Mouse (Mus musculus): ENCODE data around the gene Alms1.

The Alms1 gene

DNA sequence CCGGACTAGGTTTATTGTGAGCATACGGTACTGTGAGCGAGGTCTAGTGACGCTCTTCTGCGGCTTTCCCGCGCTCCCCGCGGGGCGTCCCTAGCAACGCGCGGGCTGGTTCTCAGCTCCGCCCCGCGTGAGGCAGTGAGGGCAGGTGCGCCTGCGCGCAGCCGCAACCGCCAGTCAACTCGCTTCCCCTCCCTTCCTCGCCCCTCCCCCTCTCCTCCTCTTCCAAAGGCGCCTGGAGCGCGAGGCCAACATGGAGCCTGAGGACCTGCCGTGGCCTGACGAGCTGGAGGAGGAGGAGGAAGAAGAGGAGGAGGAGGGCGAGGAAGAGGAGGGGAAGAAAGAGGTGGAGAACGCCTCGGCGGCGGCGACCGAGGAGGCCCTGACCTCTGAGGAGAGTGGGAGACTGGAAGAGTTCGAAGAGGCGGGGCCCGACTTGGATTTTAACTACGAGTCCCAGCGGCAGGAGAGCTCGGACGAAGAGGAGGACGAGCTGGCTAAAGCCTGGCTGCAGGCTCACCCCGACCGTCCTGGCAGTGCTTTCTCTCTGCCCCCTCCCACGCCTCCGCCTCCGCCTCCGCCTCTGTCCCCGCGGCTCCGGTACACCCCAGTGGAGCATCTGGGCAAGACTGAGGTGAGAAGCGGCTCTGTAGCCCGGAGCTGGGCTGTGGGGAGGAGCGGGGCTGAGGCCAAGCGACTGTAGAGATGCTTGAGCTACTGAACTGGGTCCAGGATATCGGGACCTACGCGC is at the start of gene Alms1:
Gene Alms1 (plus strand): TSS at position 136 of the 748 bp plus-strand sequence.
- POLR2A ChIA-PET = interaction anchor here (0.6 to 4.8 kb wide), 53 partner anchors 9 to 1201 kb away, joined by 3 to 36 read pairs (median 4); partner anchors contain the start of genes Cct7 (in 3 of the 4), Pradc1 (in 3 of the 4), Nat8f1 (in 2 of the 4) and Dusp11 (in 1 of the 4)
- CTCF ChIA-PET = interaction anchor here (0.6 to 2.1 kb wide), 31 partner anchors 13 to 1733 kb away, joined by 3 to 8 read pairs (median 3); partner anchors contain the start of genes Nat8f1 (in 2 of the 4), Egr4 (in 1 of the 4) and Spr (in 1 of the 4)

DNA sequence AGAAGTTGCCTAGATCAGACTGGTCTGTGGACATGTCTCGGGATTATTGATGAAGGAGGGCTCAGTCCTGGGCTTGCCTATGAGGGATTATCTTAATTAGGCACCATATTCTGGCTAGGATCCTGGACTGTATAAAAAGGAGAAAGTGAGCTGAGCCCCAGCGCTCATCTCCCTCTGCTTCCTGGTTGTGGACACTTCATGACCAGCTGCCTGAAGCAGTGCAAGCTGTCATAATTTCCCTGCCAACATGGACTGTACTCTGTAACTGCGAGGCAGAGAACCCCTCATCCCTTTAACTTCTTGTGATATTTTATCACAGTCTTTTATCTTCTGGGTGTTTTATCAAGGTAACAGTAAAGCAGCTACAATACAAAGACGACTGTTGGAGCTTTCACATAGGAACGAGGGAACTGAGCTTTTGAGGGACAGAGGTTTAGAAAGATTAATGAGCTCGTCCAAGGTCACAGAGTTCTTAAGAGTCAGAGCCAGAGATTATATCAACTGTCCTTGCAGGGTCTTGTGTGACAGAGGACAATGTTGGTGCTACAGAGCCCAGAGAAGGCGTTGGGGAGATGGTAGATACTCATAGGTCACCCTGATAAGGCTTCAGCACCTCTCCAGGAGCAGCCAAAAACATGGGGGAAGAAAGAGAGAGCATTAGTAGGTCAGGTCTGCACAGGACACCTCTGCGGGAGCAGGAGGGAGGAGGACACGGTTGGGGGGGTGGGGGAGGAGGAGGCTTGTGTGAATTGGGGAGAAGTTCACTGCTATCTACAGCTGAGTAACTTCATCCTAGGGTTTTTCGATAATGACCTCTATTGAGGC is 43.8 kb upstream of the Alms1 start:
- POLR2A ChIA-PET = interaction anchor here in 1 of 4 experiments (0.8 kb wide), 1 partner anchor 21 kb away, joined by 3 read pairs; no protein-coding TSS in a partner anchor
- CTCF ChIA-PET = interaction anchor here in 2 of 4 experiments (1.1 to 1.4 kb wide), 2 partner anchors 33 to 393 kb away, joined by 3 to 4 read pairs; no protein-coding TSS in a partner anchor

DNA sequence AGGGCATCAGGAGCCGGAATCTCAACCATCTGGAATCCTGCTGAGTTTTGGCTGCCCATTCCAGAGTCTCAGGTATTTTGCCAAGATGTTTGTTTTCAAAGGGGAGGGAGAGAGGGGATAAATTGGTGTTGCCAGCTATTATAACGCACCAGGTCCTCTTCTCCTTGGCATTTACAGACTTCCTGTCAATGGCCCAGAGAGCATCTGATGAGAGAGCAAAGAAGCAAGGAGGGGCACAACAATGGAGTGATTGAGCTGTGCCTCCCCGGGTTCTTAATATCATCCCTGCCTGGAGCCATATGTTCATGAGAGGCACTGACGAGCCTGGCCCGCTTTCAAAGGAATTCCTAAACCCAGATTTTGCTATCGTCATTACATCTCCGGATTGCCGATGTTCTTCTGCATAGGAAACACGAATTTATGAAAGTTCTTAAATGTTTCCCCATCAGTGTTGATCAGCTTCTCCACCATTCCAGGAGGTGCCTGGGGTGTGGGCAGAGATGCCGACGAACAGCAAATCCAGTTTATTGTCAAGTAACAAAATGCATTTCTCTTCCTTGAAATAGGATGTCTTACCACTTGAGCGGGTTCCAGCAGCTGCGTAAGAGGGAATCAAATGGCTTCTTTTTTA is 43.0 kb upstream of the Alms1 start:
- CTCF ChIA-PET = no interaction called here
- POLR2A ChIA-PET = interaction anchor here in 2 of 4 experiments (0.5 to 0.8 kb wide), 4 partner anchors 21 to 1695 kb away, joined by 3 to 10 read pairs (median 5); no protein-coding TSS in a partner anchor

DNA sequence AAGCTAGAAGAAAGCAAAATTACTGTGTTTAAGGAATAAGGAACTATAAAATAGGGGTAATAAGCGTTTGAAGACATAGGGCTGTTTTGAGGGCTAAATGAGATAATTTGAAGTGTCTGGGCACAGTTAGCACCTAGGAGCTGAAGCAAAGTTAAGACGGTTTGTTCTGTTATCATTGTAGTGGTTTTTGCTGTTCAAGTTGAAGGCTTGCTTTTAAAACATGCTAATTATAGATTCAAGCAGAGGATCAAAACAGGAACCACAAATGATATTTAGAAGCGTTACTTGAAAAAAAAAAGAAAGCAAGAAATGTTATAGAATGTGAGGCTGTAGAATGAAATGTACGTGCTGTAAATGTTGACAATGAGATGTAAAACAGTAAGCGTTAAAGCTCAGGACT is 39.7 kb upstream of the Alms1 start:
- ChIA-PET POLR2A (no interaction called here), CTCF (interaction anchor here in 2 of 4 experiments (0.6 kb wide), 2 partner anchors 11 to 193 kb away, joined by 3 read pairs; no protein-coding TSS in a partner anchor)

DNA sequence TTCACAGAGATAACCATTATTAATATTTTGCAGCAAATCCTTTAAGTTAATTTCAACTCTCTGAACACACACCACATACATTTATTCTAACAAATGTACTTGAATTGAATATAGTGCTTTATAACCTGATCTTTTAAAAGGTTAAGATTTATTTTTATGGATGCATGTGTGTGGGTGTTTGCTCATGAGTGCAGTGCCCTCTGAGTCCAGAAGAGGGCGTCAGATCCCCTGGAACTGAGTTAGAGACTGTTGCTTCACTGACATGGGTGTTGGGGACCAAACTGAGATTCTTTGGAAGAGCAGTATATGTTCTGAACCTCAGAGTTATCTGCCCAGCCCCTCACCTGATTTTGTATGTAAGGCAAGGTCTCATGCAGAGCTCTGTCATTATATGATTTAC is 25.0 kb upstream of the Alms1 start:
- ChIA-PET POLR2A (no interaction called here), CTCF (interaction anchor here in 1 of 4 experiments (0.7 kb wide), 1 partner anchor 11 kb away, joined by 3 read pairs; no protein-coding TSS in a partner anchor)

DNA sequence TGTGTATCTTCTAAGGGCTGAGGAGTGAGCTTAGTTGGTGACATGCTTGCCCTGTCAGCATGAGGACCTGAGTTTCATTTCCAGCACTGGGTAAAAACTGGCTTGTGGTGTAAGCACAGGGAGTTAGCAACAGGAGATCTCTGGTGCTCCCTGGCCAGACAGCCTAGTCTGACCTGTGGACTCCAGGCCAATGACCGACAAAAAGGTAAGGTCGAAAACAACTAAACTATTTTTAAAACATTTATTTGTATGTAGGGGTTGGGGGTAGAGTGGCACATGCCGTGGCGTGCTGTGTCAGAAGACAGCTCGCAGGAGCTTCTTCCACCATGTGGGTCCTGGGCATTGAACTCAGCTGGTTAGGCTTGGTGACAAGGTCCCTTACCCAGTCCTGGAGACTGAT is 14.5 kb upstream of the Alms1 start:
- ChIA-PET CTCF (interaction anchor here in 2 of 4 experiments (0.6 to 1.7 kb wide), 3 partner anchors 108 to 337 kb away, joined by 3 to 4 read pairs (median 3); no protein-coding TSS in a partner anchor), POLR2A (no interaction called here)

DNA sequence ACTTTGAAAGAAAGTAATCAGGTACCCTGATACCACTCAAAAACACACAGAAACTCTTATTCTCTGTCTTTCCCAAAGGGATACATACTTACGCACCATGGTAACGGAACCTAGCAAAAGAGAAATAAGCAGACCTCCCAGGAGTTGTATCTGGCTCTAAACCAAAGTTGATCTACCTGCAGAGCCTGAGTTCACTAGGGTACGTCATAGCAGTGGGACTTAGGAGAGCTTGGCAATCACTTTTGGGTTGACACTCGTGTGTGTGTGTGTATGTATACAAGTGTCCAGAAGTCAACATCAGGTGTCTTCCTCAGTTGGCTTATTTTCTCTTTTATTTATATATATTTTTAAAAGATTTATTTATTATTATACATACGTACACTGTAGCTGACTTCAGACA is 5.6 kb upstream of the Alms1 start:
- ChIA-PET CTCF (interaction anchor here in 1 of 4 experiments (0.6 kb wide), 1 partner anchor 444 kb away, joined by 6 read pairs; no protein-coding TSS in a partner anchor), POLR2A (no interaction called here)

DNA sequence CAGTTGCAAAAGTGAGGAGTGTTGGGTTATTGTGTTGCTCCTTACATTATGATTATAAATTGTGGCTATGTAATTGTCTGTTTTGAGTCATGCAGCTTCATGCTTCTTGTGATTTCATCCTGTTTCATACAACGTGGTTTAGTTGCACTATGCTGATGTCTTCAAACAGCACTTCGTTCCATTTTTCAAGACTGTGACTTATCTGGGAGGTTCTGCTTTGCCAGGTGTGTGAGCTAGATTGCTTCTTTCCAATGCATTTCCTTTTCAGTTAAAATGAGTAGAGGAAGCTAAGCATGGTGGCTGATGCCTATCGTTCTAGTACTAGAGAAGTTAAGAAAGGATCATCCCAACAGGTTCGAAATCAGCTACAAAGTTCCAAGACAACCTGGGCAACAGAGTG is 2.7 kb upstream of the Alms1 start:
- CTCF ChIA-PET = no interaction called here
- POLR2A ChIA-PET = interaction anchor here in 1 of 4 experiments (1.7 kb wide), 1 partner anchor 133 kb away, joined by 3 read pairs; the partner anchor contains the start of genes Cct7 and Pradc1

DNA sequence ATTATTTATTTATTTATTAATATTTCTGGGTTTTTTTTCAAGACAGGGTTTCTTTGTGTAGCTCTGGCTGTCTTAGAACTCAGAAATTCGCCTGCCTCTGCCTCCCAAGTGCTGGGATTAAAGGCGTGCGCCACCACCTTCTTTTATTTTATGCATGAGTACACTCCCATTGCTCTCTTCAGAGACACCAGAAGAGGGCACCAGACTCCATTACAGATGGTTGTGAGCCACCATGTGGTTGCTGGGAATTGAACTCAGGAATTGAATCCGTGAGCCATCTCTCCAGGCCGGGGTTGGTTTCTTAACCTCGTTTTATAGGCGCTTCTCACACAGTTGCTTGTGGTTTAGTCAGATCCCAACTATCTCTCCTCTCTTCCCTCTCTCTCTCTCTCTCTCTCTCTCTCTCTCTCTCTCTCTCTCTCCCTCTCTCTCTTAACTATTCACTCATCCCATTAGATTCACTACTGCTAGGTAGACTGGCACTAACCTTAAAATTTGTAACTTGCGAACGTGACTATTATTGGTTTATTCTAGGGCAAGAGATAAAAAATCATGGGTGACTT is 445 bp upstream of the Alms1 start:
- CTCF ChIA-PET = interaction anchor here (0.6 to 2.1 kb wide), 17 partner anchors 13 to 1363 kb away, joined by 3 to 13 read pairs (median 4); partner anchors contain the start of genes Nat8f1 (in 2 of the 4), Egr4 (in 1 of the 4) and Spr (in 1 of the 4)
- POLR2A ChIA-PET = interaction anchor here in 3 of 4 experiments (0.6 to 4.8 kb wide), 27 partner anchors 10 to 886 kb away, joined by 3 to 36 read pairs (median 5); partner anchors contain the start of genes Cct7 (in 3 of the 3), Pradc1 (in 3 of the 3), Dusp11 (in 1 of the 3) and Nat8f1 (in 1 of the 3)

DNA sequence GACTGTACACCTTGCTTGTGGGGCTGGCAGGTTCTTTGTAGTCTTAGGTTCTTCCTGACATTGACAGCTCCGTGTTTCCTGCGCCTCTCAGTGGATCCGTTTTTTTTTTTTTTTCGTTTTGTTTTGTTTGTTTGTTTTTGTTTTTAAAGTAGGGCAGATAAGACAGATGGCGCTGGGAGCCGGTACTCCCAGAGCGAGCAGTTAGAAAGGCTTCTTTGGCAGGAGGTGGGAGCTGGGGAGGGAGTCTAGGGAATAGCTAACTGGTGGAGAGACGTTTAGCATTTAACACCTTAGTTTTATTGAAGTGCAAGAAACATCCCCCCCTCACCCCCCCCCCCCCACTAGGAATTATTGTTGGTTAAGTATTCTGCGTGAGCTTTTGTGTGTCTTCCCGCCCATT is 833 bp downstream of the Alms1 start:
- CTCF ChIA-PET = interaction anchor here (0.6 to 2.1 kb wide), 30 partner anchors 14 to 1734 kb away, joined by 3 to 8 read pairs (median 4); partner anchors contain the start of genes Nat8f1 (in 2 of the 4), Egr4 (in 1 of the 4) and Spr (in 1 of the 4)
- POLR2A ChIA-PET = interaction anchor here (0.6 to 4.8 kb wide), 53 partner anchors 9 to 1200 kb away, joined by 3 to 36 read pairs (median 4); partner anchors contain the start of genes Cct7 (in 3 of the 4), Pradc1 (in 3 of the 4), Nat8f1 (in 2 of the 4) and Dusp11 (in 1 of the 4)

DNA sequence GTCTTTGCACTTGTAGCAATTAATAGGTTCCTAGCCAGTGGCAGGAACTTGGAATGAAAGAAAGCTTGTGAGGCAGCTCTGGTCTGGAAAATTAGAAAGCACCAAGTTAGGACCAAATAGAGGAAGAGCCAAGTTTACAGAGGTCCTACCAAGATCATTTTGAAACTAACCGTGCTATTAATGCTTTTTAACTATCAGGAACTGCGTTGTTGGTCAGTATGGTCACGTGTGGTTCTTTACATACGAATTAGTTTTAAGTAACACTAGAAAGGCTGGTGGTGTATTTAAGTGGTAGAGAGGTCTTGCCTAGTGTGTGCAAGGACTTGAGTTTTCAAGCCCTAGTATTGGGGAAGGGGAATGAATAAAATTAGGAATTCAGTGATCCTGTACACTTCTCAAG is 1.2 kb downstream of the Alms1 start:
- POLR2A ChIA-PET = interaction anchor here (0.6 to 4.8 kb wide), 32 partner anchors 8 to 888 kb away, joined by 3 to 36 read pairs (median 4); partner anchors contain the start of genes Cct7 (in 3 of the 4), Pradc1 (in 3 of the 4), Dusp11 (in 1 of the 4) and Figla (in 1 of the 4)
- CTCF ChIA-PET = interaction anchor here (0.5 to 2.1 kb wide), 15 partner anchors 14 to 1558 kb away, joined by 3 to 7 read pairs (median 4); partner anchors contain the start of genes Nat8f1 (in 1 of the 4) and Spr (in 1 of the 4)

DNA sequence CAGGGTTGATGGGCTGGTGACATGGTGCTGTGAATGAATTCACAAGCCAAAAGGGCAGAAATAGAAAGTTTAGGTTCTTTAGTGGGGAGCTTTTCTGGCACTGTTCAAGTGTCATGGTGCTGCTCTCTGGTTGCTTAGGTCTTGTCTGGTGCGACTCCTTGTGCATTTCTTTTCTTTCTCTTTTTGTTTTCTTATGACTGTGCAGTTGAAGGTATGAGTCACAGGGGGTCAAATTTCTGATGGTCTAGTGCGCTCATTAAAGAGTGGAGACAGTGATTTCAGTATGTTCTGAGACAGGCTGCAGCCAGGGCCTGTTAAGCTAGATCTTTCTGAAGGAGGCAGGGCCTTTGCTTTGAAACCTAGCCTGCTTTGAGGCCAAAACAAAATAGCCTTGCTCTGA is 2.8 kb downstream of the Alms1 start:
- CTCF ChIA-PET = no interaction called here
- POLR2A ChIA-PET = interaction anchor here in 2 of 4 experiments (0.6 to 4.8 kb wide), 2 partner anchors 76 to 138 kb away, joined by 3 to 34 read pairs; partner anchors contain the start of genes Cct7 (in 1 of the 2) and Pradc1 (in 1 of the 2)

DNA sequence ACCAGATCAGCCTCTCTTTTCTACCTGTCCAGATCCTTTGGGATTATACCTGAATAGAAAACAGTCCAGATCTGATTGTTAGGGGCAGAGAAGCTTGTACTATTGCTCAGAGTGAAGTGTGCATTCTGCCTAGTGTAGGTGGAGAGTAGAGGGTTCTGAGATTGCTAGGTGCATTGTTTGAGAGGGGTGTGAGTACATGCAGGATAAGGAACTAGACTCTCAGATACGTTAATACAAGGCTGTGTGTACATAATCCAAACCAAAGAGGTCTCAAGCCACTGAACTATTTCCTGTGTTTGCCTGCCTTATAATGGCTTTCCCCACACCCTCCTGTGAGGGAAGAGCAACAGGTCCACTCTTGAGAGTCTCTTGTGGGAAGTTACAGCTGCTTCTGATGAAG is 12.0 kb downstream of the Alms1 start:
- POLR2A ChIA-PET = interaction anchor here in 1 of 4 experiments (2.7 kb wide), 1 partner anchor 11 kb away, joined by 11 read pairs; the partner anchor contains the start of gene Alms1
- CTCF ChIA-PET = interaction anchor here in 1 of 4 experiments (0.7 kb wide), 1 partner anchor 331 kb away, joined by 4 read pairs; no protein-coding TSS in a partner anchor

DNA sequence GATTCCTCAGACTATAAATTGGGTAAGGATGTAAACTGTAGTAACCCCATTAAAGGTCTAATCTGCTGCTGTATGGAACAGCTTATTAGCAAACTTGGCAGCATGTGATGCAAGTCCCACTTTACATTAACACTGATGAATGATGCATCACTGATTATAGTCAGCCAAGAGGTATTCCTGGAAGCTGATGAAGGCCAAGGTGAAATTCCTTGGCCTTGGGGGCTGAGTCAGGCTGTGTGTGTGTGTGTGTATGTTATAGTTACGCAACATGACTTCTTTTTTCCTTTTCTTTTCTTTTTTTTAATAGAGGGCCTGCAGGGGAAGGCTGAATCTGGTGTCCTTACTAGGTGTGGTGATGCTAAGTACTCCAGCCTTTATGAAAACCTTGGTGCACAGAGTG is 23.2 kb downstream of the Alms1 start:
- POLR2A ChIA-PET = interaction anchor here in 1 of 4 experiments (1.2 to 1.6 kb wide), 2 partner anchors 9 to 41 kb away, joined by 3 read pairs; no protein-coding TSS in a partner anchor
- CTCF ChIA-PET = no interaction called here

DNA sequence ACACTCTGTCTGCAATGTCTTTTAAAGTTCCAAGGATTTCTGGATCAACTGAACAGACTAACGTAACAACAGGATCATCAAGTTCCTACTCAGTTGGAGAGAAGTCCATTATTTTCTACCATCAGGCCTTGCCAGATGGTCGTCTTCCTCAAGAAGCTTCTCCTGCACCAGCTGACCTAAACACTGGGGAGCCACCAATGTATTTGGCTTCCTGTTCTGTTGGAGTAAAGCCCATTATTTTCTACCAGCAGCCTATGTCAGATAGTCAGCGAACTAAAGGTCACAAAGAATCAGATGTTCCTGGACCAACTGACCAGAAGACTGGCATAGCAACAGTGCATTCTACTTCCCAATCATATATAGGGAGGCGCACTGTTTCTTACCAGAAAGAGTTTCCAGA is 33.5 kb downstream of the Alms1 start:
- POLR2A ChIA-PET = no interaction called here

DNA sequence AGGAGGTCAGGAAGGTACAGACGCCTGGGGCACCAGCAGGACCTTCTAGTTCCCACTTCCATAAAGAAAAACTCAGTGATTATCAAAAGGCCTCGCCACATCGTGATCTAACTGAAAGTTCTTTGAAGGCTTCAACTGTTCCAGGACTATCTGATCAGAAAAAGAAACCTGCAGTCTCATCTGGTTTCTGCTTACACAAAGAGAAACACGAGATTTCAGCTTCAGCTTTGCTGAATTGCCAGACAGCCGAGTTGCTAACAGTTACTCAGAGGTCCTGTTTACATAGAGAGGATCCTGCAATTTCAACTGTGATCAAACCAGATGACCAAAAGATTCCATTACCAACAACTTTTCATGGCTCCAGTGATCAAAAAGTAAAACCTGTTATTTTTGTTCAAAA is 34.3 kb downstream of the Alms1 start:
- ChIA-PET CTCF (no interaction called here), POLR2A (no interaction called here)

More for the DNA sequence above, 33.5 kb downstream of the Alms1 start:
- CTCF ChIA-PET = no interaction called here

DNA sequence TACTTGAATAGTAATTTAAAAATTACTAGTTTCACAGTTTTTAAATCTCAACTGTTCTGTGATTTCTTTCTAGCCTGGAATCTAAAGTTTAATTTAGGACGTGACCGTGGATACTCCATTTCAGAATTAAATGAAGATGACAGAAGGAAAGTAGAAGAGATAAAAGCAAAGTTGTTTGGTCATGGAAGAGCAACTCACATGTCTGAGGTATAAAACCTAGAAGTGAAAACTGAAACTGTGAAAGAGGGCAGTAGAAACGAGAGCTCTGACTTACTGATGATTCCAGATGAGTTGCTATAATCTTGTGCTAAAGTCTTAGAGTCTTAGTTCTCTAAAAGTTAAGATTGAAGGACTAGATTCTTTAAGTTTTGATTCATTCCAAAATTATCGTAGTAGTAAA is 37.2 kb downstream of the Alms1 start:
- ChIA-PET POLR2A (interaction anchor here in 2 of 4 experiments (0.6 to 0.7 kb wide), 2 partner anchors 696 to 741 kb away, joined by 3 read pairs; partner anchors contain the start of gene Fam136a (in 1 of the 2)), CTCF (no interaction called here)
